Mouse (Mus musculus) monocyte, adult 5-6 weeks (primary cell): ENCODE data around the gene Dennd5a. TPM values are rescaled to one million over a fixed set of nuclear protein-coding genes. Genes with fewer than 3 reads are reported as not detected.

Experiments
- ATAC-seq: fragments of 153-309, 156-312 bp; replicated peaks from 2 replicates; pipeline ENCODE4 v1.8.0; 2017; ENCODE audit warnings: mild to moderate bottlenecking; ENCODE audit not compliant: low TSS enrichment, insufficient number of reproducible peaks, severe bottlenecking, poor library complexity, low FRiP score
- total RNA-seq: library from RNA; stranded (forward); fragments of 200-1000, 200-491, 200-594 nt; gene quantifications from 3 replicates; pipeline ENCODE4 v1.2.3, GENCODE M21; 2017

The Dennd5a gene
- total RNA-seq, 1 experiment from 2014 or later, result 162 TPM

- ATAC-seq, result no peak
Measured at GRCm38 (mm10) chr7:109968924-109969450, 8.7 kb upstream of the Dennd5a start.

- peak; percentile 98 for ATAC-seq
Measured at GRCm38 (mm10) chr7:109967805-109968579, 7.7 kb upstream of the Dennd5a start.

- no peak for ATAC-seq
Measured at GRCm38 (mm10) chr7:109965658-109966057, 5.4 kb upstream of the Dennd5a start.

- ATAC-seq, result no peak
Measured at GRCm38 (mm10) chr7:109963707-109964106, 3.4 kb upstream of the Dennd5a start.

- ATAC-seq, result no peak
Measured at GRCm38 (mm10) chr7:109962596-109962995, 2.3 kb upstream of the Dennd5a start.

GRCm38 (mm10) chr7:109961570-109961969 is 1.3 kb upstream of the Dennd5a start:
- no peak for ATAC-seq

GRCm38 (mm10) chr7:109960613-109961154 is 414 bp upstream of the Dennd5a start:
- no peak for ATAC-seq

- ATAC-seq, result 0 out of 2 replicates have a peak, but pooled peaks have one; percentile 40
Measured at GRCm38 (mm10) chr7:109958843-109959715, 1.2 kb downstream of the Dennd5a start.

GRCm38 (mm10) chr7:109957996-109958789 is 2.1 kb downstream of the Dennd5a start:
- ATAC-seq, result no peak

- no peak for ATAC-seq
Measured at GRCm38 (mm10) chr7:109954622-109955401, 5.5 kb downstream of the Dennd5a start.

GRCm38 (mm10) chr7:109951297-109951696 is 9.0 kb downstream of the Dennd5a start:
- ATAC-seq, result no peak

GRCm38 (mm10) chr7:109944421-109945034 is 15.7 kb downstream of the Dennd5a start:
- no peak for ATAC-seq

GRCm38 (mm10) chr7:109929628-109930027 is 30.6 kb downstream of the Dennd5a start:
- no peak for ATAC-seq

GRCm38 (mm10) chr7:109928365-109928764 is 31.9 kb downstream of the Dennd5a start:
- no peak for ATAC-seq

GRCm38 (mm10) chr7:109924965-109925364 is 35.3 kb downstream of the Dennd5a start:
- ATAC-seq, result no peak

GRCm38 (mm10) chr7:109922889-109923288 is 37.4 kb downstream of the Dennd5a start:
- ATAC-seq, result no peak

GRCm38 (mm10) chr7:109906165-109906564 is 54.1 kb downstream of the Dennd5a start:
- no peak for ATAC-seq
